Mouse (Mus musculus) forebrain, embryonic 16.5 days (tissue): ENCODE measurements at regions not wholly inside any gene's neighbourhood (a gene's known extent, or its start where the extent isn't known, plus 50 kb on each side); places are given as distances from the start of the nearest gene placed in this dataset.

Experiments used
- ATAC-seq: fragments of 200-750 bp; cut with Nextera tagmentation; 2 replicates; pipeline ENCODE4 v1.8.0; 2017; ENCODE audit warnings: mild to moderate bottlenecking, moderate library complexity
- H3K27ac ChIP-seq: fragments of 300-500 bp; sonication (generic); 2 replicates; pipeline ENCODE4 v1.5.1; 2014; ENCODE audit warnings: low read length, control low read depth
- H3K27me3 ChIP-seq: fragments of 300-500 bp; sonication (generic); replicated peaks from 2 replicates; pipeline ENCODE4 v1.6.1; 2014; ENCODE audit warnings: low read length; ENCODE audit not compliant: control insufficient read depth, insufficient read depth
- H3K36me3 ChIP-seq: fragments of 300-500 bp; sonication (generic); 2 replicates; pipeline ENCODE4 v1.6.1; 2014; ENCODE audit not compliant: control insufficient read depth, insufficient read depth
- H3K4me1 ChIP-seq: fragments of 300-500 bp; sonication (generic); replicated peaks from 2 replicates; pipeline ENCODE4 v1.6.1; 2014; ENCODE audit warnings: low read length; ENCODE audit not compliant: control insufficient read depth, insufficient read depth
- H3K4me2 ChIP-seq: fragments of 300-500 bp; sonication (generic); 2 replicates; pipeline ENCODE4 v1.6.1; 2014; ENCODE audit warnings: mild to moderate bottlenecking, low read length, control low read depth
- H3K4me3 ChIP-seq: fragments of 300-500 bp; sonication (generic); replicated peaks from 2 replicates; pipeline ENCODE4 v1.5.1; 2014; ENCODE audit warnings: mild to moderate bottlenecking, low read length, control low read depth
- H3K9ac ChIP-seq: fragments of 300-500 bp; sonication (generic); replicated peaks from 2 replicates; pipeline ENCODE4 v1.6.1; 2014; ENCODE audit warnings: low read depth, low read length, control low read depth
- H3K9me3 ChIP-seq: fragments of 300-500 bp; sonication (generic); 2 replicates; pipeline ENCODE4 v1.6.1; 2016; ENCODE audit warnings: low read length; ENCODE audit not compliant: control insufficient read depth
- WGBS: fragments of 180-500 bp; shearing (Covaris S2); extraction: QIAGEN DNeasy Blood & Tissue Kit; methylation state at CpG from one replicate; pipeline ENCODE4 v1.1.7; 2014; 5-methylcytosine and 5-hydroxymethylcytosine counted together

GRCm38 (mm10) chr19:27147404-27147803, 68.9 kb upstream of the Vldlr start:
- Histone ChIP-seq H3K9me3 (no peaks in the 10 kb centered on the region), H3K4me1 (peaks cover 3% of the 10 kb centered on the region; the same call in 1 of the 2 replicates), H3K4me3 (no peak overlapping the region), H3K4me2 (no peak overlapping the region), H3K9ac (no peak overlapping the region), H3K27me3 (no peaks in the 10 kb centered on the region), H3K36me3 (no peaks in the 10 kb centered on the region), H3K27ac (no peak overlapping the region)
- WGBS: 93% methylated on average over 12 of the region's 12 CpGs
- ATAC-seq: no peak

- WGBS: 47% methylated on average over 5 of the region's 5 CpGs
- Histone ChIP-seq H3K4me1 (peaks cover 3% of the 10 kb centered on the region; the same call in 1 of the 2 replicates), H3K4me3 (no peak overlapping the region), H3K4me2 (no peak overlapping the region), H3K9me3 (no peaks in the 10 kb centered on the region), H3K9ac (no peak overlapping the region), H3K27me3 (no peaks in the 10 kb centered on the region), H3K27ac (no peak overlapping the region), H3K36me3 (no peaks in the 10 kb centered on the region)
- no peak for ATAC-seq
These were observed 68.0 kb upstream of the Vldlr start for GRCm38 (mm10) chr19:27148330-27148729.

GRCm38 (mm10) chr19:27149567-27149966, 66.7 kb upstream of the Vldlr start:
- Histone ChIP-seq H3K4me2 (no peak overlapping the region), H3K27me3 (no peaks in the 10 kb centered on the region), H3K27ac (no peak overlapping the region), H3K4me1 (no peaks in the 10 kb centered on the region), H3K36me3 (no peaks in the 10 kb centered on the region), H3K9ac (no peak overlapping the region), H3K9me3 (no peaks in the 10 kb centered on the region), H3K4me3 (no peak overlapping the region)
- no peak for ATAC-seq
- 93% methylated on average over 4 of the region's 4 CpGs for WGBS

- H3K36me3 ChIP-seq: no peaks in the 10 kb centered on the region
- H3K4me3 ChIP-seq: no peak overlapping the region
- no peak overlapping the region for H3K27ac ChIP-seq
- H3K9me3 ChIP-seq: no peaks in the 10 kb centered on the region
- no peaks in the 10 kb centered on the region for H3K4me1 ChIP-seq
- no peaks in the 10 kb centered on the region for H3K27me3 ChIP-seq
- 36% methylated on average over 4 of the region's 4 CpGs for WGBS
- H3K9ac ChIP-seq: no peak overlapping the region
- ATAC-seq: no peak
- H3K4me2 ChIP-seq: no peak overlapping the region
These were observed 54.4 kb upstream of the Vldlr start for GRCm38 (mm10) chr19:27161933-27162332.
